Mouse (Mus musculus): ENCODE results near the gene Lrfn2.

Gene Lrfn2

DNA sequence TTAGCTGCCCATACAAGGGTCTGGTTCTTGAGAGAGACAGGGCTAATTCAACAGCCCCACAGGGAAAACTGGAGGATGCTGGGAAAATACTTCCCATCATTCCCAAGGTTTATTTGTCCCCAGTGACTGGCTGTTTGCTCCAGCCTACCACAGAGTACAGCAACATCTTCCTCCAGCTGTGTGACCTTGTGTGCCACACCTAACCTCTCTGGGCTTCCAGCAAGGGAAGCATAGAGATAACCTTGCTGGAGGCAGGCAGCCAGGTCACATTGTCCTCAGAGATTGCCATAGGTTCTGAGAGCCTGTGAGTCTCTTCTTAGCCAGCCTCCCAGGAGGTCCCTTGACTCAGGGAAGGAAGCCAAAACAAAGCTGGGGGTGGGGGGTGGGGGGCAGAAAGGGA, 101.1 kb downstream of the Lrfn2 start:
- in situ Hi-C loops (cut with MboI, MseI) = no loop called here

DNA sequence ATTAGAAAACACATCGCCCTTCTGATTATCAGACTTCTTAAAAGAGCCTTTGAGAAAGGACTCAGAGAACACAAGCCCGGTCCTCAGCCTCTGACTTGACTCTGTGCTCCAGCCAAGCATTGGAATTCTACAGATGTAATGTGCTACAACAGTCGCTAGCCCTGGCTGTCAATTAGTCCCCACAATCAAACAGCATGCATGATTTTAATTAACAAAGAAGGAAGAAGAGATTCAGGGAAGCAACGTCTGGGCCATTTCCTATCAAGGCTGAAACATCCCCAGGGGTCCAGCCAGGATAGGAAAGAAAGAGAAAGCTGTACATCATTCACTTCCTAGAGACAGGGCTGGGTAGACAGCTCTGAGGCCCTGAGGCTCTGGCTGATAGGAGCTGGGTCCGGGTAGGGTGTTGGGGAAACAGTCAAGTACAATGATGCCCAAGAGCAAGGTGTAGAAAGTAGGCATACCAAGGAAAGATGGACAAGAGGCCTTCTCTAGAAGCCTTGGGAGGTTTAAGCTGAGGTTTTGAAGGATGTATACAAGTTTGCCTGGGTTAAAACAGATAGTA, 101.6 kb downstream of the Lrfn2 start:
- in situ Hi-C loops (cut with MboI, MseI) = no loop called here

DNA sequence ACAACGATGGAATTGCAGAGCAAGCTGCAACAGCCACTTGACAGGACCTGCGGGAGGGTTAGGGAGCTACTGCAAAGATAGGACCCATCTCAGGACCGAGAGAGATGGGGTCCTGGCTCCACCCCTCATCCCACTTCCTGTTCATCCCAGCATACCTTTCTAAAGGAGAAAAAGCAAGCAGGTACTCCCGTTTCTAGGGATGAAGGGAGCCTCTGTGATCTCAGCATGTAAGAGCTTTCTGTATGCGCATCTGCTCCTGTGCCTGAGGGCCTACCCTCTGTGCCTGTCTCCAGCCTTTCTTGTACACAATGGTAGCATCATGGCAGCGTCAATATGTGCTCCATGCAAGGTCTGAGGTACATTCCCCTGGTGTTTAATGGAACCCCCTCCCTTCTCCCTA, 102.9 kb downstream of the Lrfn2 start:
- in situ Hi-C loops (cut with MboI, MseI) = no loop called here

GRCm38 (mm10) chr17:49037163-49037950, 105.2 kb downstream of the Lrfn2 start:
- in situ Hi-C loops (cut with MboI, MseI) = no loop called here

GRCm38 (mm10) chr17:49043806-49044640, 111.8 kb downstream of the Lrfn2 start:
- in situ Hi-C loops (cut with MboI, MseI) = no loop called here

DNA sequence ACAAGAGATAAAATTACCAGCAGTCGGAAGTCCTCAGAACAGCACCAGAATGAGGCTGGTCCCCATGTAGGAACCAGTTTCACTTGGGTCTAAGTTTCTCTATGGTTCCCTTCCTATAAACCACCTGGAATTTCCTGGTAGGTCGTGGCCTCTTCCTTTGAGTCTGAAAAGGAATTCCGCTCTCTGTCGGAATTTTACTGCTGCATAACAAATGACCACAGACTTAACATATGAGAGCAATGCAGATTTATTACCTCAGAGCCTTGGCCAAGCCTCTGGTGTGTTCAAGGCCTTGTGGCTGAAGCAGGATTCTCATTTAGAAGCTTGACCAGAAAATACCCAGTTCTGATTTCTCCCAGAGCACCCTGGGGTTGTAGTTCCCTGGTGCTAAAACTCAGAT, 115.7 kb downstream of the Lrfn2 start:
- in situ Hi-C loops (cut with MboI, MseI) = no loop called here

DNA sequence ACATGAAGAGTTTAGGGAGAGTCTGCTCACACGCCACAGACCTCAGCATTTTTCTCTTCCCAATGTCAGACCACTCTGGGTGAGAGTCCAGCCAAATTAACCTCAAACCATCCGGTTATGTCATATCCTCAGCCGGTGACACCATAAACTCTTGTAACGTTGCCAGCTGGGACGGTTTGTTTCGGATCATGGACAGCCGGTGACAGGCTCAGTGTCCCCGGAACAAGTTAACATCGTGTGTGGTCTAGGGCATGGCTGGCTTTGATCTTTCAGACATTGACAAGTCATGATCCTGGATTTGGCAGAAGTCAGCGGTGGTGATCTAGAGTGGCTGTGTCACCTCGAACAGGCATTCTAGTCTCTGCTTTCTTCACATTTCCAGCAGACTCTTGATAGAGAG, 119.1 kb downstream of the Lrfn2 start:
- in situ Hi-C loops (cut with MboI, MseI) = no loop called here

- in situ Hi-C loops (cut with MboI, MseI) = no loop called here
These were observed 129.0 kb downstream of the Lrfn2 start for GRCm38 (mm10) chr17:49061141-49061540.

GRCm38 (mm10) chr17:49063789-49064188, 131.6 kb downstream of the Lrfn2 start:
- in situ Hi-C loops (cut with MboI, MseI) = no loop called here

- in situ Hi-C loops (cut with MboI, MseI) = no loop called here
These were observed 132.3 kb downstream of the Lrfn2 start for GRCm38 (mm10) chr17:49064526-49064925.

DNA sequence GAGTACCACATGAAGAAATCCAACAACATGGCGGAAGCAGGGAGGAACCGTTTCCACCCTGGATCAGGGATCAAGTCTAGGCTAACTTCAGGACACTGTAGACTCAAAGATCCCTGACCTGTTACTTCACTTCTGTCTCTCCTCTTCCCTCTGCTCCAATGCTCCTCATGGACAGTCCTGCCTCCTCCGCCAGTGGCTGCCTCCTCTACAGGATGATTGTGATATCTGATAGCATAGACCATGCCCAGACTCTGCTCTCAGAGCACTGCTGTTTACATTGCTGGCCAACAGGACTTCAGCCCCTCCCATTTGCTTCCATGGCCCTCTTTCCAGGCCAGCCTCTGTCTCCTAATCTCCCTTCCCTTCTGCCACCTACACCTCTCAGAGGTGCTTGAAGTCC, 132.9 kb downstream of the Lrfn2 start:
- in situ Hi-C loops (cut with MboI, MseI) = no loop called here

- in situ Hi-C loops (cut with MboI, MseI) = no loop called here
These were observed 134.6 kb downstream of the Lrfn2 start for GRCm38 (mm10) chr17:49066748-49067147.

- in situ Hi-C loops (cut with MboI, MseI) = no loop called here
These were observed 146.0 kb downstream of the Lrfn2 start for GRCm38 (mm10) chr17:49078168-49078567.

DNA sequence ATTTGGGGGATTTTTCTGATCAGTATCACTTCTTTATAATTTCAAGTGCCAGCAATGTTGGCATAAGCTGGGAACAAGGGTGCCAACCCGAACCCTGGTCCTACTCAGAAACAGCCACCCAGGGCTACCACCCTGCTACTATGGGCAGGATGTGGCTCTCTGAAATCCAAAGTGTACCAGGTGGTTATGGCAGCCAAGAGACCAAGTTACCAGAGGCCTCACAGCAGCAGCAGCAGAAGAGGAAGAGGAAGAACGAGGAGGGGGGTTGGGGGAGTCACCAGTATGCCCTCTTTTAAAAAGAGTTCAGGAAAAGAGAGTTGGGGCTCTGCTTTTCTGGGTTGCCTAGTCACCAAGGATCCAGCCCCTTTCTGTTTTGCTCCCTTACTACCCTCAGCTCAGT, 147.5 kb downstream of the Lrfn2 start:
- in situ Hi-C loops (cut with MboI, MseI) = no loop called here

DNA sequence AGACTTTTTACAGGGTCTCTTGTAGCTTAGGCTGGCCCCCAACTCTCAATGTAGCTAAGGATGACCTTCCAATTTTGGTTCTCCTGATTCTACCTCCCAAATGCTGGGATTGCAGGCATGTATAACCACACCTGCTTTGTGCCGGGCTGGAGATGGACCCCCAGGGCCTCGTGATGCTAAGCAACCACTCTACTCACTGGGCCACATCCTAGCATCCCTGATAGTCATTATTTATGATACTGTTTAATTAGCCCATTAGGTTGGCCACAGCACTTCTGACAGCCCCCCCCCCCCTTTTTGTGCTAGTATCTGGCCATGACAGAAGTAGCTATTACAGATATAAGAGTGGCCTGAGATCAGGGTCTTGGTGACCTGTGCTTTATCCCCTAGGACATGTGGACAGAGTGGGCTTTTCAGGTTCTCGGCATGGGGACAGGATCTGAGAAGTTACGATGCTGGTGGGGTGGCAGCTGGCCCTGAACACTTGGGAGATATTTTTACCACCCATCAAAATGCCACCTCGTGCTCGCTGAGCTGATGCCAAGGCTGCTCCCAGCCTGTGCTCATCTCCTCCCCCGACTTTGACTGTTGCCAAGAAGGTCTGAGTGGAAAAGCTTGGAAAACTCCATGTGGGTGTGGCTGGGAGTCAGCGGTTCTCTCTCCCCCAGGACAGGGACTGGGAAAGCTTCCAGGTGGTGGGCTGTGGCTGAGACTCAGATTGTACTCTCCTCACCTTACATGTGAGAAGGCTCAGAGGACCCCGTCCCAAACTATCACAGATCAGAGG, 151.6 kb downstream of the Lrfn2 start:
- in situ Hi-C loops (cut with MboI, MseI) = no loop called here

DNA sequence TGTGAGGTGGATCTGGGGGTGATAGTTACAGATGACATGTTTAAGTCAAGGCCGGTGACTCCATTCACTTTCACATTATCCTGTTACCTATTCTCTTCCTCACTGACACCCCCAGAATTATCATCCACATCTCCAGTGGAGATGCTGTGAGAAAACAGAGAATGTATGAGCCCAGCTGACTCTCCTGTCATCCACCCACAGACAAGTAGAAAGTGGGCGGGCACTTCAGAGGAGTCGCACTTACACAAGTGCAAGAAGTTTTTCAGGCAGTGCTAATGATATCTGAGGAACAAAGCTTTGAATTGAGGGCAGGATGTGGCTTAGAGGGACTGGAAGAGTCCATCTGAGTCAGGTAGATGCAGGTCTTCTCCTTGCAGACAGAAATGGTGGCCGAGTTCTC, 152.9 kb downstream of the Lrfn2 start:
- in situ Hi-C loops (cut with MboI, MseI) = no loop called here

GRCm38 (mm10) chr17:49096781-49097544, 164.8 kb downstream of the Lrfn2 start:
- in situ Hi-C loops (cut with MboI, MseI) = no loop called here

DNA sequence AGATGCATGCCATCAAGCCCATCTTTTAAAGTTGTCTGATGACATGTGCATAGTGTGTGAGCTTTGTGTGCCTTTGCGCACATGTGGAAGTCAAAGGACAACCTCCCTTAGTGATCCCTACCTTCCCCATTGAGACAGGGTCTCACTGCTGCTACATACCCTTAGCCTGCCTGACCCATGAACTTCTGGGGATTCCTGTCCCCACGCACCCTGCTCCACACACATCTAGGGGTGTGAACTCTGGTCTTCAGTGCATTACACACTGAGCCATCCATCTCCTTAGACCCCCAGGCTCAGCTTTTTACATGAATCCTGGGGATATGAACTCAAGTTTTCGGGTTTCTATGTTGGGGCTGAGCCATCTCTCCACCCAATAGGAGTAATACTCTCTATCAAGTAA, 179.2 kb downstream of the Lrfn2 start:
- in situ Hi-C loops (cut with MboI, MseI) = no loop called here

DNA sequence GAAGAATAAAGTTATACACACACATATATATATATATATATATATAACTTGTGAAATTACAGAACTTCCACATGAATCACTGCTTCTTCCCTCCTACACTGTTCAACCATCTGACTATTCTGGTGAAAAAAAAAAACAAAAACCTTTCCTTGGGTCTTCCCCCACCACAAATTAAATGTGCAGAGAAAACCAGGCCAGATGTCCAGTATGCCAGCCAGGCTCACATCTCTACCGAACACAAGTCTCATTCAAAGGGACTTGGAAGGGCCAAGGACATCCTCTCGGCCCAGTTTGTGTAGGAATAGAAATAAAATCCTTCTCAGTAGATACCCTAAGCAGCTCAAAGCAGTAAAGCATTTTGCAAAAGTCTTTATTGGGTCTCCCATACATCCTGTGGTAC, 179.7 kb downstream of the Lrfn2 start:
- in situ Hi-C loops (cut with MboI, MseI) = no loop called here

DNA sequence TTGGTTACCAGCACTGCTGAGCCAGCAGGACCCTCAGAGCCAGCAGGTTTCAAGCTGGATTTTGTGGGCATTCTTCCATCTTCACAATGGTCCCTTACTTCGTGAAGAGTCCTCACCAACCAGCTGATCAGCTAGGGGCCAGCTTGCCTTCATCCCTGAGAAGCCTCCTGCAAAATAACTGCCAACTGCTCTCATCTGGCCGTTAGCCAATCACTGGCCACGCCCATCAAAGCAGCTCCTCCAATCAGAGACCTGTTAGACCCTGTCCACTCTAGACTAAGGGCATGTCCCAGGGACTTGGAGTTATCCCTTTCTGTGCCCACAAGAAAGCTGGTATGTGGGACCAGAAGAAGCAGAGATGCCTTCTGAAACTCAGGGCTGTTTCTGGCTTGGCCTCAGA, 181.2 kb downstream of the Lrfn2 start:
- in situ Hi-C loops (cut with MboI, MseI) = no loop called here

GRCm38 (mm10) chr17:49124166-49124565, 192.0 kb downstream of the Lrfn2 start:
- in situ Hi-C loops (cut with MboI, MseI) = no loop called here
